Mouse (Mus musculus) monocyte, adult 5-6 weeks (primary cell): ENCODE measurements around the gene Exoc3l. TPM values are rescaled to one million over a fixed set of nuclear protein-coding genes. Genes with fewer than 3 reads are reported as not detected.

ENCODE experiments used
- ATAC-seq: fragments of 153-309, 156-312 bp; replicated peaks from 2 replicates; pipeline ENCODE4 v1.8.0; 2017; ENCODE audit warnings: mild to moderate bottlenecking; ENCODE audit not compliant: low TSS enrichment, insufficient number of reproducible peaks, severe bottlenecking, poor library complexity, low FRiP score
- total RNA-seq: library from RNA; stranded (forward); fragments of 200-1000, 200-491, 200-594 nt; gene quantifications from 3 replicates; pipeline ENCODE4 v1.2.3, GENCODE M21; 2017

Gene Exoc3l
- total RNA-seq, 1 experiment from 2014 or later = not detected

- ATAC-seq = 0 out of 2 replicates have a peak, but pooled peaks have one; percentile 6
Measured at GRCm38 (mm10) chr8:105276292-105277120, 19.4 kb downstream of the Exoc3l start.

- ATAC-seq = no peak
Measured at GRCm38 (mm10) chr8:105275840-105276239, 20.1 kb downstream of the Exoc3l start, which contains the start of gene Nol3. TSS of gene Nol3 (plus strand) at chr8:105276140.

- ATAC-seq = no peak
Measured at GRCm38 (mm10) chr8:105275387-105275786, 20.5 kb downstream of the Exoc3l start.

- ATAC-seq = no peak
Measured at GRCm38 (mm10) chr8:105270916-105271186, 25.1 kb downstream of the Exoc3l start.

- peak; percentile 24; the same call in 1 of the 2 replicates for ATAC-seq
Measured at GRCm38 (mm10) chr8:105270101-105270915, 25.6 kb downstream of the Exoc3l start.

GRCm38 (mm10) chr8:105269461-105269947, 26.4 kb downstream of the Exoc3l start, which contains the start of gene Hsf4:
TSS of gene Hsf4 (plus strand) at chr8:105269801.
- no peak for ATAC-seq

GRCm38 (mm10) chr8:105269075-105269458, 26.8 kb downstream of the Exoc3l start:
- ATAC-seq = no peak

- no peak for ATAC-seq
Measured at GRCm38 (mm10) chr8:105268342-105269074, 27.4 kb downstream of the Exoc3l start.

GRCm38 (mm10) chr8:105266775-105267174, 29.1 kb downstream of the Exoc3l start:
- ATAC-seq = no peak

GRCm38 (mm10) chr8:105265128-105265527, 30.8 kb downstream of the Exoc3l start:
- peak; percentile 63 for ATAC-seq

GRCm38 (mm10) chr8:105264024-105264982, 31.6 kb downstream of the Exoc3l start, which contains the start of the genes Tradd and Fbxl8:
TSS of gene Tradd (minus strand) at chr8:105264609.
TSS of gene Fbxl8 (plus strand) at chr8:105264648.
- peak; percentile 32; the same call in 1 of the 2 replicates for ATAC-seq

GRCm38 (mm10) chr8:105263244-105263912, 32.5 kb downstream of the Exoc3l start:
- ATAC-seq = no peak

- no peak; the same call in 1 of the 2 replicates for ATAC-seq
Measured at GRCm38 (mm10) chr8:105261326-105261980, 34.4 kb downstream of the Exoc3l start.

GRCm38 (mm10) chr8:105260371-105261099, 35.4 kb downstream of the Exoc3l start:
- no peak for ATAC-seq

- peak; percentile 48 for ATAC-seq
Measured at GRCm38 (mm10) chr8:105259721-105260320, 36.1 kb downstream of the Exoc3l start.
